Comparison of ENCODE assay signal across 7 mouse cellular contexts in the genomic region with DNA sequence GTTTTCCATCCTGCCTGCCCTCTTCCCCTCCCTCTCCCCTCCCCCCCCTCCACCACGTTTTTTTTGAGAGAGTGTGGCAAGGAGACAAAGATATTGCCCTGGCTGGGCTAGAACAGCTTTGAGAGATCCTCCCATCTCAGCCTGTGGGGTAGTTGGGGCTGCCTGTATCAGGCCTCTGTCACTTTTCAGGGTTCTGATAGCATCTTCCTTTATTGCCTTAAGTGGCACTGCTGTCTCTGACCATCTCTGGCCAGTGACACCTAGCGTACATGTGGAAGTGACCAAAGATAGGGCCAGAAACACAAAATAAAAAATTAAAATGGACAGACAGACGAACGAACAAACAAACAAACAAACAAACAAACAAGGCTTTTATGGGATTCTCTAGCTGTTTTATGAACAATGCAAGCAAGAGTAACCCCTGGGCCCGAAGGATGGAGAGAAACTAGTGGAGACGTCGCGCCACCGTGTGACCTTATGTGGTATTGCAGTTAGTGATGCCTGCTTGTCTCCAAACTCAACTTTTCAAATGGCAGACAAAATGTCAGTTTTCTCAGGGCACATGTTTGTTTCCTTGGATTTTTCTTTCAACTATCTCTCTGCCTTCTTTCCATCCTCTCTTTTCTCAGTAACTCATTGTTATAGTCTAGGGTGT. TPM values are rescaled to one million over a fixed set of nuclear protein-coding genes. Genes with fewer than 3 reads are reported as not detected.
DNase-seq lines count a peak whose midpoint lies in the region; ATAC-seq and TF ChIP-seq lines count a peak whose summit lies in the region.

No protein-coding gene starts in this region.

- 9% methylated on average over 9 of the region's 9 CpGs for WGBS in hindbrain, embryonic 13.5 days
- WGBS in midbrain, embryonic 10.5 days, result 12% methylated on average over 9 of the region's 9 CpGs

- peak overlapping the region; percentile 55; the same call in 1 of the 2 replicates for H3K27ac ChIP-seq in hindbrain, embryonic 13.5 days
- H3K27ac ChIP-seq in left cerebral cortex, adult 2 months, result no peak overlapping the region
- peak overlapping the region; percentile 75; the same call in 1 of the 2 replicates for H3K27ac ChIP-seq in midbrain, embryonic 10.5 days (replicated peaks)

- TF ChIP-seq CTCF in left cerebral cortex, adult 2 months (IDR thresholded peaks at IDR 0.05), result peak; percentile 91

- no peaks in the 10 kb centered on the region; the same call in none of the 2 replicates for H3K4me1 ChIP-seq in hindbrain, embryonic 13.5 days (replicated peaks)
- peaks cover 16% of the 10 kb centered on the region for H3K4me1 ChIP-seq in midbrain, embryonic 10.5 days

- H3K36me3 ChIP-seq in hindbrain, embryonic 13.5 days, result no peaks in the 10 kb centered on the region
- H3K36me3 ChIP-seq in midbrain, embryonic 10.5 days, result no peaks in the 10 kb centered on the region

- no peaks in the 10 kb centered on the region for H3K9me3 ChIP-seq in hindbrain, embryonic 13.5 days
- H3K9me3 ChIP-seq in midbrain, embryonic 10.5 days (replicated peaks), result no peaks in the 10 kb centered on the region

- ATAC-seq in hindbrain, embryonic 13.5 days (ENCODE audit: low FRiP score), result peak; percentile 65; the same call in 1 of the 2 replicates

- H3K27me3 ChIP-seq in hindbrain, embryonic 13.5 days, result 0 out of 2 replicates have a peak, but pooled peaks cover 4% of the 10 kb centered on the region
- H3K27me3 ChIP-seq in midbrain, embryonic 10.5 days (ENCODE audit: low read depth, poor library complexity, severe bottlenecking), result peaks cover 10% of the 10 kb centered on the region

- intact Hi-C loops in left cerebral cortex, adult 2 months (cut with DNase I), result loop anchor here (2.0 to 5.0 kb wide), 2 partner anchors 36 to 103 kb away; no protein-coding TSS in a partner anchor

- DNase-seq in ZHBTc4 (ENCODE audit: low read depth, low spot score), result peak; percentile 82
- peak; percentile 66 for DNase-seq in cerebellum, adult 8-10 months
- peak; percentile 32 to 80 for DNase-seq in frontal cortex, postnatal 10 days (ENCODE audit: low spot score in 2 of 2)
- peak; percentile 75 to 80 for DNase-seq in left cerebral cortex, adult 2 months (ENCODE audit: extremely low spot score in 1 of 2, low spot score in 2 of 2)
- peak; percentile 76 for DNase-seq in midbrain, embryonic 10.5 days (ENCODE audit: low spot score)
- peak; percentile 30 for DNase-seq in spleen, adult 12 weeks (ENCODE audit: low spot score)

- H3K9ac ChIP-seq in hindbrain, embryonic 13.5 days, result no peak overlapping the region

- no peak overlapping the region for H3K4me3 ChIP-seq in hindbrain, embryonic 13.5 days
- H3K4me3 ChIP-seq in left cerebral cortex, adult 2 months, result no peak overlapping the region
- no peak overlapping the region for H3K4me3 ChIP-seq in midbrain, embryonic 10.5 days

- H3K4me2 ChIP-seq in hindbrain, embryonic 13.5 days, result no peak overlapping the region

RNA-seq across cellular contexts. Expression of a gene that starts 50.7 kb away (rescaled TPM):
- polyA plus RNA-seq in hindbrain, embryonic 13.5 days (2015; fragmentation: Nextera tagmentation; extraction: Ambion mirVana), result 21.6 and 23.6 TPM in 2 replicates
- 1 to 10 TPM; 6.7 to 8.1 TPM for total RNA-seq in left cerebral cortex, adult 2 months (2021)
- 5.3 and 7.1 TPM in 2 replicates for polyA plus RNA-seq in midbrain, embryonic 10.5 days (2016; fragmentation: Nextera tagmentation; extraction: Ambion mirVana)

Comparison
In these comparisons a context has a peak if more than half of its experiments do, and no peak if none do; other contexts are left out.
1. DNase-seq: peak in every context shown above with its lines; median percentile 82 in ZHBTc4; 78 in left cerebral cortex, adult 2 months; 76 in midbrain, embryonic 10.5 days; 66 in cerebellum, adult 8-10 months; 56 in frontal cortex, postnatal 10 days; 30 in spleen, adult 12 weeks.